12 mouse cellular contexts compared by ENCODE assay signal in genomic region chr3:16310834-16311233, GRCm38 (mm10).
DNase-seq lines count a peak whose midpoint lies in the region; ATAC-seq and TF ChIP-seq lines count a peak whose summit lies in the region.
"Had no signal": no experiment of that assay in that cellular context is flagged by ENCODE, and none has a peak within 500 bp of the region (broad histone marks: within the 10 kb centered on the region; RNA-seq: fewer than 3 reads in every experiment).

No protein-coding gene starts in this region.

- no peaks in the 10 kb centered on the region for H3K27me3 ChIP-seq in forebrain, embryonic 12.5 days
- H3K27me3 ChIP-seq: limb, embryonic 13.5 days had no signal

- peak; percentile 61; the same call in 1 of the 2 replicates for ATAC-seq in forebrain, embryonic 12.5 days (ENCODE audit: low FRiP score)

- WGBS in forebrain, embryonic 12.5 days = 52% methylated on average over 3 of the region's 3 CpGs

- no peak overlapping the region for H3K27ac ChIP-seq in layer of hippocampus, adult 2 months
- no peak overlapping the region for H3K27ac ChIP-seq in forebrain, embryonic 12.5 days
- H3K27ac ChIP-seq: limb, embryonic 13.5 days had no signal

- no peak overlapping the region for H3K4me2 ChIP-seq in forebrain, embryonic 12.5 days
- H3K4me2 ChIP-seq: limb, embryonic 13.5 days had no signal

- no peak overlapping the region for H3K4me3 ChIP-seq in layer of hippocampus, adult 2 months
- H3K4me3 ChIP-seq in forebrain, embryonic 12.5 days (replicated peaks) = no peak overlapping the region
- H3K4me3 ChIP-seq: erythroblast, embryonic 14.5 days; limb, embryonic 13.5 days had no signal

- peak; percentile 76 for TF ChIP-seq CTCF in layer of hippocampus, adult 2 months (conservative IDR thresholded peaks at IDR 0.05)

- H3K4me1 ChIP-seq in forebrain, embryonic 12.5 days = no peaks in the 10 kb centered on the region
- H3K4me1 ChIP-seq: limb, embryonic 13.5 days had no signal

- H3K36me3 ChIP-seq in forebrain, embryonic 12.5 days (replicated peaks) = no peaks in the 10 kb centered on the region
- H3K36me3 ChIP-seq: limb, embryonic 13.5 days had no signal

- H3K9me3 ChIP-seq in forebrain, embryonic 12.5 days = no peaks in the 10 kb centered on the region
- H3K9me3 ChIP-seq: limb, embryonic 13.5 days had no signal

- peak; percentile 6 for DNase-seq in cerebellum, adult 9-10 months
- no peak for DNase-seq in cerebellum, postnatal 25 days
- DNase-seq in layer of hippocampus, adult 2 months (ENCODE audit: low spot score in 2 of 2) = no peak
- DNase-seq in layer of hippocampus, adult 9-11 months = no peak
- DNase-seq in 3T3-L1 (ENCODE audit: low read depth, low spot score) = peak; percentile 49
- no peak for DNase-seq in right cerebral cortex, adult 2 months (ENCODE audit: low spot score in 2 of 2)
- DNase-seq in thymus, postnatal 4 days = no peak
- DNase-seq: adrenal gland, postnatal 10 days; cerebellum, adult 8-10 months had no signal

- H3K9ac ChIP-seq in forebrain, embryonic 12.5 days = no peak overlapping the region
- H3K9ac ChIP-seq: limb, embryonic 13.5 days had no signal

Comparison
In these comparisons a context has a peak if more than half of its experiments do, and no peak if none do; other contexts are left out.
1. DNase-seq: peak in cerebellum, adult 9-10 months (single experiment) and 3T3-L1 (single experiment); none in cerebellum, postnatal 25 days (0 of 2), layer of hippocampus, adult 2 months (0 of 2), layer of hippocampus, adult 9-11 months (single experiment), right cerebral cortex, adult 2 months (0 of 2) and thymus, postnatal 4 days (single experiment).